Mouse (Mus musculus) heart, embryonic 16.5 days (tissue): ENCODE data around the gene Zfp518b. TPM values are rescaled to one million over a fixed set of nuclear protein-coding genes. Genes with fewer than 3 reads are reported as not detected.

Experiments
- ATAC-seq: fragments of 200-750 bp; cut with Nextera tagmentation; replicated peaks from 2 replicates; pipeline ENCODE4 v1.8.0; 2017; ENCODE audit warnings: moderate number of reproducible peaks; ENCODE audit not compliant: insufficient read depth, low FRiP score; ENCODE audit errors: extremely low read depth
- H3K27ac ChIP-seq: fragments of 300-500 bp; sonication (generic); 2 replicates; pipeline ENCODE4 v1.5.1; 2014; ENCODE audit warnings: mild to moderate bottlenecking, low read length, control low read depth, moderate library complexity
- H3K27me3 ChIP-seq: fragments of 300-500 bp; sonication (generic); 2 replicates; pipeline ENCODE4 v1.6.1; 2014; ENCODE audit warnings: low read length, mixed read lengths; ENCODE audit not compliant: control insufficient read depth, insufficient read depth
- H3K36me3 ChIP-seq: fragments of 300-500 bp; sonication (generic); 2 replicates; pipeline ENCODE4 v1.6.1; 2014; ENCODE audit not compliant: control insufficient read depth, insufficient read depth
- H3K4me1 ChIP-seq: fragments of 300-500 bp; sonication (generic); 2 replicates; pipeline ENCODE4 v1.6.1; 2014; ENCODE audit warnings: low read length, mixed read lengths; ENCODE audit not compliant: control insufficient read depth, insufficient read depth
- H3K4me2 ChIP-seq: fragments of 300-500 bp; sonication (generic); 2 replicates; pipeline ENCODE4 v1.6.1; 2014; ENCODE audit warnings: low read depth, mild to moderate bottlenecking, control low read depth, low read length
- H3K4me3 ChIP-seq: fragments of 300-500 bp; sonication (generic); 2 replicates; pipeline ENCODE4 v1.5.1; 2014; ENCODE audit warnings: mild to moderate bottlenecking, control low read depth, low read length
- H3K9ac ChIP-seq: fragments of 300-500 bp; sonication (generic); 2 replicates; pipeline ENCODE4 v1.6.1; 2014; ENCODE audit warnings: low read length, control low read depth
- H3K9me3 ChIP-seq: fragments of 300-500 bp; sonication (generic); replicated peaks from 2 replicates; pipeline ENCODE4 v1.6.1; 2016; ENCODE audit warnings: low read length; ENCODE audit not compliant: control insufficient read depth
- WGBS: fragments of 180-500 bp; shearing (Covaris S2); extraction: QIAGEN DNeasy Blood & Tissue Kit; methylation state at CpG from one replicate; pipeline ENCODE4 v1.1.7; 2014; 5-methylcytosine and 5-hydroxymethylcytosine counted together
- polyA plus RNA-seq: library from polyadenylated mRNA; unstranded; fragments of >200 nt; fragmentation: Nextera tagmentation; extraction: Ambion mirVana; gene quantifications from 2 replicates; pipeline ENCODE4 v1.2.1, GENCODE M21; 2015

Zfp518b gene
- polyA plus RNA-seq, 1 experiment from 2014 or later, result 7.4 TPM

DNA sequence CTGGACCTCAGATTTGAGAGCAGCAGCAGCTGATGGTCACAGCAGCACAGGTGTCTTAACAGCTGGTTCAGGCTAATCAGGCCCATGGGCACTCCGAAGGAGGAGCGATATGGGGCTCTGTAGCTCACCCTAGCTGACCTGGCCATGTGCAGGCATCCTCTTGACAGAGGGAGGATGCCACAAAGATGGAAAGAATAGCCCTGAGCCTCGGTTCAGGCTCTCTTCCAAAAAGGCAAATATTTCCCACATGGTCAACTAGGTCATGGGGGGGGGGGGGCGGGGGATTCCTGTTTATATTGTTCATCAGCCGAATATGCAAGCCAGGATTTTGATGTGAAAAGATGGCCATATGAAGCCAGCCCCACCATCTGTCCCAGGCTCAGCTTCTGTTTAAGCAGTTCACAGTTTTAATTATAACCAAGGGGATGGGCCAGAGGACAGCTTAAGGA, 48.3 kb downstream of the Zfp518b start:
- Histone ChIP-seq H3K36me3 (no peaks in the 10 kb centered on the region), H3K4me2 (no peak overlapping the region), H3K4me3 (no peak overlapping the region), H3K27ac (no peak overlapping the region), H3K27me3 (no peaks in the 10 kb centered on the region), H3K9me3 (peaks cover 4% of the 10 kb centered on the region; the same call in 1 of the 2 replicates), H3K4me1 (no peaks in the 10 kb centered on the region), H3K9ac (no peak overlapping the region)
- ATAC-seq, result no peak
- WGBS, result 55% methylated on average over 5 of the region's 5 CpGs

GRCm38 (mm10) chr5:38635696-38636095, 48.9 kb downstream of the Zfp518b start:
- no peaks in the 10 kb centered on the region for H3K36me3 ChIP-seq
- H3K27me3 ChIP-seq, result no peaks in the 10 kb centered on the region
- H3K27ac ChIP-seq, result no peak overlapping the region
- H3K4me1 ChIP-seq, result no peaks in the 10 kb centered on the region
- H3K9ac ChIP-seq, result no peak overlapping the region
- H3K9me3 ChIP-seq, result peaks cover 1% of the 10 kb centered on the region; the same call in 1 of the 2 replicates
- 58% methylated on average over 1 of the region's 1 CpGs for WGBS
- no peak overlapping the region for H3K4me2 ChIP-seq
- H3K4me3 ChIP-seq, result no peak overlapping the region
- no peak for ATAC-seq

- no peak overlapping the region for H3K9ac ChIP-seq
- H3K4me3 ChIP-seq, result no peak overlapping the region
- no peaks in the 10 kb centered on the region for H3K27me3 ChIP-seq
- H3K27ac ChIP-seq, result no peak overlapping the region
- no peaks in the 10 kb centered on the region for H3K36me3 ChIP-seq
- WGBS, result 60% methylated on average over 11 of the region's 11 CpGs
- H3K4me2 ChIP-seq, result no peak overlapping the region
- H3K9me3 ChIP-seq, result no peaks in the 10 kb centered on the region
- H3K4me1 ChIP-seq, result no peaks in the 10 kb centered on the region
- ATAC-seq, result no peak
These were observed 50.1 kb downstream of the Zfp518b start for GRCm38 (mm10) chr5:38634321-38635164.

- Histone ChIP-seq H3K4me2 (no peak overlapping the region), H3K9me3 (no peaks in the 10 kb centered on the region), H3K4me1 (no peaks in the 10 kb centered on the region), H3K4me3 (no peak overlapping the region), H3K36me3 (no peaks in the 10 kb centered on the region), H3K9ac (no peak overlapping the region), H3K27ac (no peak overlapping the region), H3K27me3 (no peaks in the 10 kb centered on the region)
- WGBS, result 65% methylated on average over 13 of the region's 13 CpGs
- ATAC-seq, result no peak
These were observed 51.9 kb downstream of the Zfp518b start for GRCm38 (mm10) chr5:38632463-38633449.

DNA sequence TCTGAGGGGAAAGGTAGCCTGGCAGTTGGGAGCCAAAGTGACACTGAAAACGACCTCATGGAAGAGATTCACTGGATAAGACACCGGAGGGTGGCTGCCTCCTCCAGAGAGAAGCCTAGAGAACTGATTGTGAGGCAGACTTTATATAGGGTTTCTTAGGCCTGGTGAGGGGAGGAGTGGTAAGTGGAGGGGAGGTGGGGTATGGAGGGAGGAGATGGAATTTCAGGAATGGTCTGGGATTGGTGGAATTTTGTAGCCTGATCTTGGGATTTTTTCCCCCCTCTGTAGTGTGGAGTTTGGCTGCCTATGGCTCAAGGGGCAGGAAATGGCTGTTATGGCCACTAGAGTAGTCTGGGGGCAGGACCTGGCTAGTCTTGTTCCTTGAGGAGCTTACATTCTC, 56.6 kb downstream of the Zfp518b start:
- ATAC-seq, result no peak
- H3K4me2 ChIP-seq, result no peak overlapping the region

DNA sequence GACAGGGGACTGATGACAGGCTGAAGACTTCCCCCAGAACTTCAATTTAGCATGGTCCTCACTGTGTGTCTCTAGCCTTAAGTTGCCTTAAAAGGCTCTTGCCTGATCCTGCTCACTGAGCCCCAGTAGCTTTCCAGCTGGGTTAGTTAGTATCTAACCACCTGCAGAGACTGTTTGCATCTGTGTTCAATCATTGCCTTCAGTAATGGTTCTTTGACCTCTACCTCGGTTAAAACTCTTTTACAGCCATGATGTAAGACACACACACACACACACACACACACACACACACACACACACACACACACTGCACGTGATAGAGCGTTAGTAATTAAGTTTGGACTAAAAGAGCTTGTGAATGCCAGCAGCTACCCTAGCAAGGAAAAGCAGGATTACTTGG, 57.7 kb downstream of the Zfp518b start:
- no peaks in the 10 kb centered on the region for H3K36me3 ChIP-seq
- H3K4me3 ChIP-seq, result no peak overlapping the region
- no peak for ATAC-seq
- no peak overlapping the region for H3K4me2 ChIP-seq
- H3K27me3 ChIP-seq, result no peaks in the 10 kb centered on the region
- no peak overlapping the region for H3K9ac ChIP-seq
- 63% methylated on average over 3 of the region's 3 CpGs for WGBS
- no peaks in the 10 kb centered on the region for H3K4me1 ChIP-seq
- no peak overlapping the region for H3K27ac ChIP-seq
- H3K9me3 ChIP-seq, result 0 out of 2 replicates have a peak, but pooled peaks cover 3% of the 10 kb centered on the region

More for the DNA sequence above, 56.6 kb downstream of the Zfp518b start:
- H3K9ac ChIP-seq, result no peak overlapping the region
- no peak overlapping the region for H3K27ac ChIP-seq
- H3K4me1 ChIP-seq, result no peaks in the 10 kb centered on the region
- H3K4me3 ChIP-seq, result no peak overlapping the region
- no peaks in the 10 kb centered on the region for H3K27me3 ChIP-seq
- H3K9me3 ChIP-seq, result 0 out of 2 replicates have a peak, but pooled peaks cover 3% of the 10 kb centered on the region
- 14% methylated on average over 2 of the region's 2 CpGs for WGBS
- no peaks in the 10 kb centered on the region for H3K36me3 ChIP-seq

DNA sequence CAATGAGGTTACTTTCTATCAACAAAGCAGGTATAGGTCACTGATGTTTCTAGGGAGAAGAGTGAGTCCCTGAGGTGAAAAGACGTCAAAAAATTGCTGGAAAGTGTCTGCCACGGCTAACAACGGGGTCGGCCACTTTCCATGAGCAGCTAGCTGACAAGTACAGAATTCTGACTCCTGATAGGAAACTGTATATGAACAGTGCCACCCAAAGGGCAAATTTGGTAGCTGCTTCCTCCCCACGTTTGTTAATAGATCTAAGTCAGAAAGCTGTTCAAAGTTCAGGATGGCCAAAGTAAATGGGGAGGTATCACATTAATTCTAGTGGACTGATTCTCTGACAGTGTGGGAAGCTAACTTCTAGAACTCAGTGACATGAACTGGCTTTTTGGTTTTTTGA, 63.8 kb downstream of the Zfp518b start:
- Histone ChIP-seq H3K27me3 (no peaks in the 10 kb centered on the region), H3K9me3 (0 out of 2 replicates have a peak, but pooled peaks cover 3% of the 10 kb centered on the region), H3K27ac (no peak overlapping the region), H3K4me2 (no peak overlapping the region), H3K9ac (no peak overlapping the region), H3K4me1 (no peaks in the 10 kb centered on the region), H3K36me3 (no peaks in the 10 kb centered on the region), H3K4me3 (no peak overlapping the region)
- WGBS, result 17% methylated on average over 5 of the region's 5 CpGs
- ATAC-seq, result no peak

DNA sequence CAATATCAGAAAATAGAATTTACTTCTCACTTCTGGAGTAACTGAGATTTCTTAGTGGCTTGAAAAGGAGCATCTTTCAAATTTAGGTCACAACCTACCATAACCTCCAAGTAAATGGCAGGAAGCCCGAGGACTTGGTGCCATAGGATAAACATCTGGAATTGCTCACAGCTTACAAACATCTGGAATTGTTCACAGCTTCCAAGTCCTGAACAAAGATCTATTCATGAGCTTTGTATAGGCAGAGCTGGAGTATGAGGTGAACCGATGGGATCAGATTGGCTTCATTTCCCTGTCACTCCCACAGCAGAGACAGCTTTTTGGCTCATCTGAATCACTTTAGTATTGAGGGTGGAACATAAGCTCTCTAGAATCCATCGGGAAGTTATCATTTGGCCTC, 65.7 kb downstream of the Zfp518b start:
- Histone ChIP-seq H3K4me1 (no peaks in the 10 kb centered on the region), H3K9me3 (no peaks in the 10 kb centered on the region), H3K4me3 (no peak overlapping the region), H3K4me2 (no peak overlapping the region), H3K36me3 (no peaks in the 10 kb centered on the region), H3K27ac (no peak overlapping the region), H3K27me3 (no peaks in the 10 kb centered on the region), H3K9ac (no peak overlapping the region)
- no peak; the same call in 1 of the 2 replicates for ATAC-seq
- 47% methylated on average over 3 of the region's 3 CpGs for WGBS
